Mouse (Mus musculus) liver, adult 2 months (tissue): ENCODE measurements at regions not wholly inside any gene's neighbourhood (a gene's known extent, or its start where the extent isn't known, plus 50 kb on each side); places are given as distances from the start of the nearest gene placed in this dataset.

ENCODE experiments used
- CTCF ChIP-seq: fragments of 200-500 bp; IDR thresholded peaks from 2 replicates; pipeline ENCODE4 v1.5.1; 2011; ENCODE audit warnings: low read depth, low read length, control low read depth
- POLR2A ChIP-seq: fragments of 200-500 bp; IDR thresholded peaks from 2 replicates; pipeline ENCODE4 v1.6.1; 2011; ENCODE audit warnings: low read length, control low read depth; ENCODE audit not compliant: insufficient read depth; ENCODE audit errors: extremely low read depth

GRCm38 (mm10) chr13:46179916-46180315 is 93.6 kb upstream of the Stmnd1 start:
- TF ChIP-seq CTCF (no peak), POLR2A (no peak)
